Mouse (Mus musculus): ENCODE data around the gene Olfr509.

Gene Olfr509

DNA sequence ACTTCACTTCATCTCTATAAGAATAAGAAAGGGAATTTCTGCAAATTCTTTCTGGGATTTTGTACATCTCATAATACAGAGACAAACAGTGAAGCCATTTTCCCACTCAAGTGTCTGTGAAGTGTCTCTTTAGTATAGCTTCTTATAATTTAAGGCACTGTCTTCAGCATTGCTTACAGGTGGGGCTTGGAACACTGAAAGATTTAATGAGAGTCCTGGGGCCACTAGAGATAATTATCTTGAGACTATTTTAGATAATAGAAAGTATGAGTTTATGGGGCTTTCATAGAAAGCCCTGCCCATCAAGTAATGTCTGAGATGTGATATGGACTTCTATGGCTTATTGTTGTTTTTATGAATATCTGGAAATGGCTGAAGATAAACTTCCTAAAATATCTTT lies at the start of gene Olfr509:
Olfr509 (minus strand) TSS at position 101 of the 400 bp plus-strand sequence.
- no peak for DNase-seq (ENCODE audit: low read depth, low spot score)

DNA sequence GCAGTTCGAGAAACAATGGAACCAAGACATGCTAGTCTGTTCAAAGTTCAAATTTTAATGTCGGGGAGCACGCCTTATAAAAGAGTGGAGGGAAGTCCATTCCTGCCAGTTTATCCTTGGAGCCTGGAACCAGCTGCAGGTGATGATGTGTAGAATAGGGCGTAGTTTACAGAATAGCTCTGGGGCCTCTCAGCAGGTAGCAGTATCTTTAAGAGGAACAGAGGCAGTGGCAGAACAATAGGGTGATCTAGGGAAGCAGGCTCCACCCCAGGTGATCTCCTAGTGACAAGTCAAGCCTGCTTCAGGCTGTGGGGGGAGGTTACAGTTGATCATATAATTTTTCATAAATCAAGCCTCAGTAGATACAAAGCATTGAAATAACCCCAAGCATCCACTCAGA lies 27.2 kb upstream of the Olfr509 start:
- peak; percentile 70 for DNase-seq (ENCODE audit: low read depth, low spot score)

- DNase-seq (ENCODE audit: low read depth, low spot score), result no peak
These were observed 19.4 kb upstream of the Olfr509 start for GRCm38 (mm10) chr7:108671058-108671457.

DNA sequence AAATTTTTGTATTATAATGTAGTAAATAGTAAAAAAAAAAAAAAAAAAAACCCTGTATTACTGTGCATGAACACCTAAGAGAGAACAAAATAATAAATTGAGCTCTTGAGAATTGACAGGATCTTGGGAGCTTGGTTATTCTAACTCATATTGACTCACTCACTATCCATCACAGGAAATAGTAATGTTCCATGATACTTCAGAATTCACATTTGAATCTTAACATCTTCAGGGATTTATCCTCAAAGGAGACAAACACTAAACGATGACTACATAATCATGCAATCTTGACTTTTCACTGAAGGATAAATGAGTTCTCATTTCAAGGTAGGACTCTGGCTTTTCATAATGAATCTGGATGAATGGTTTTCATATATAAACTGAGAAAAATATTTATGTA lies 14.4 kb upstream of the Olfr509 start, which contains the start of gene Olfr510:
Olfr510 (plus strand) TSS at position 301 of the 400 bp plus-strand sequence.
- DNase-seq (ENCODE audit: low read depth, low spot score), result no peak

DNA sequence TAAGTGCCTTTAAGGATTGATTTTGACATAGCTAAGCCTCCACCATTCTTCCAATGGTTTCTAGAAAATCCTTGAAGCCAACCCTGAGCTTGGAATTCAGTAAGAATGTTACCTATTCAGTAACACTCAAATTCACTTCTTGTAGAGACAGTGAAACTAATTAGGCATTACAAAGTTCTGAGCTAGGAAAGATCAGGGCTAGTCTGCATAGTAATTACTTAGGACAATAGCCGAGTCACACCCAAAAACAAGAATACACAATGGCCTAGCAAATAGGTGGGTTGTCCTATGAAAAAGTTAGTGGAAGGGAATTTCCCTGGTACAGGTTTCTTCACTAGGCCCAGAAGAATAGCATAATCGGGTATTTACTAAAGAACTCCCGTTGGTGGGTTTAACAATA lies 10.7 kb upstream of the Olfr509 start:
- peak; percentile 88 for DNase-seq (ENCODE audit: low read depth, low spot score)

GRCm38 (mm10) chr7:108629694-108630093 lies 22.0 kb downstream of the Olfr509 start, which contains the start of gene Olfr508:
Olfr508 (plus strand) TSS chr7:108629994.
- no peak for DNase-seq (ENCODE audit: low read depth, low spot score)

GRCm38 (mm10) chr7:108621514-108621913 lies 30.2 kb downstream of the Olfr509 start, which contains the start of gene Olfr507:
Olfr507 (plus strand) TSS chr7:108621814.
- no peak for DNase-seq (ENCODE audit: low read depth, low spot score)

GRCm38 (mm10) chr7:108616781-108617180 lies 34.9 kb downstream of the Olfr509 start:
- DNase-seq (ENCODE audit: low read depth, low spot score), result peak; percentile 87

GRCm38 (mm10) chr7:108614110-108614509 lies 37.6 kb downstream of the Olfr509 start:
- peak; percentile 75 for DNase-seq (ENCODE audit: low read depth, low spot score)

DNA sequence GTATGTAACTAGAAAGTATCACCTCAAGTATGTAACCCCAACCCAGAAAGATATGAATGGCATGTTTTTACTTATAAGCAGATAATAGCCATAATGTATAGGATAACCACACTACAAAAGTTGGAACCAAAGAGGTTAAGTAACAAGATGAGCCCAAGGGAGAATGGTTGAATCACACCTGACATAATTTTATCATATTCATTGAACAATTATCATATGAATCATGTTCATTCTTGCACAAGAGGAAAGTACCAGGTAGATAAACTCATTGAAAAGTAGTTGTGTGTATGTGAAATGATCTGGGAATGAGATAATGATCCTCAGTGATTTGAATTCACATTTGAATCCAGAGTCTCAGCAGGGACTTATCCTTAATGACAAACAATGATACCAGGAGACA lies 41.2 kb downstream of the Olfr509 start, which contains the start of gene Olfr506:
Olfr506 (plus strand) TSS at position 301 of the 400 bp plus-strand sequence.
- DNase-seq (ENCODE audit: low read depth, low spot score), result no peak

- DNase-seq (ENCODE audit: low read depth, low spot score), result peak; percentile 76
These were observed 49.8 kb downstream of the Olfr509 start for GRCm38 (mm10) chr7:108601916-108602315.
